Mouse (Mus musculus) heart, embryonic 10.5 days (tissue): ENCODE data around the gene Ndufs7. TPM values are rescaled to one million over a fixed set of nuclear protein-coding genes. Genes with fewer than 3 reads are reported as not detected.
A peak's percentile ranks its signal among the peaks of the same experiment; 100 is the strongest.
"Not testable (repeated sequence)": the region's sequence is repeated elsewhere in the genome, so short reads cannot be mapped to it uniquely, and the experiment has no call there.

Experiments
- DNase-seq: peaks from one replicate; pipeline ENCODE4 v3.0.0-alpha.2; 2017; ENCODE audit warnings: low spot score
- H3K27ac ChIP-seq: fragments of 300-500 bp; sonication (generic); 2 replicates; pipeline ENCODE4 v1.5.1; 2016; ENCODE audit warnings: mild to moderate bottlenecking
- H3K27me3 ChIP-seq: fragments of 300-500 bp; sonication (generic); 2 replicates; pipeline ENCODE4 v1.6.1; 2016; ENCODE audit warnings: mild to moderate bottlenecking; ENCODE audit not compliant: poor library complexity, insufficient read depth, severe bottlenecking
- H3K36me3 ChIP-seq: fragments of 300-500 bp; sonication (generic); 2 replicates; pipeline ENCODE4 v1.6.1; 2016; ENCODE audit warnings: mild to moderate bottlenecking, moderate library complexity
- H3K4me1 ChIP-seq: fragments of 300-500 bp; sonication (generic); 2 replicates; pipeline ENCODE4 v1.6.1; 2016; ENCODE audit warnings: mild to moderate bottlenecking
- H3K4me3 ChIP-seq: fragments of 300-500 bp; sonication (generic); 2 replicates; pipeline ENCODE4 v1.5.1; 2016; ENCODE audit warnings: mild to moderate bottlenecking, moderate library complexity
- H3K9me3 ChIP-seq: fragments of 300-500 bp; sonication (generic); 2 replicates; pipeline ENCODE4 v1.6.1; 2016; ENCODE audit warnings: mild to moderate bottlenecking, moderate library complexity
- WGBS: fragments of 180-500 bp; shearing (Covaris S2); methylation state at CpG from one replicate; pipeline ENCODE4 v1.1.7; 2016; 5-methylcytosine and 5-hydroxymethylcytosine counted together
- polyA plus RNA-seq: library from polyadenylated mRNA; unstranded; fragments of >200 nt; fragmentation: Nextera tagmentation; extraction: Ambion mirVana; gene quantifications from 2 replicates; pipeline ENCODE4 v1.2.1, GENCODE M21; 2016

Gene Ndufs7
- polyA plus RNA-seq, 1 experiment from 2014 or later, result 432 TPM

- WGBS, result 55% methylated on average over 6 of the region's 6 CpGs
- H3K4me1 ChIP-seq, result peaks cover 34% of the 10 kb centered on the region
- H3K9me3 ChIP-seq, result no peaks in the 10 kb centered on the region
- no peak overlapping the region for H3K4me3 ChIP-seq
- no peak overlapping the region for H3K27ac ChIP-seq
- no peak for DNase-seq
- no peaks in the 10 kb centered on the region for H3K27me3 ChIP-seq
- H3K36me3 ChIP-seq, result peaks cover 29% of the 10 kb centered on the region
These were observed 1.1 kb upstream of the Ndufs7 start for GRCm38 (mm10) chr10:80247849-80248248.

GRCm38 (mm10) chr10:80248437-80248836, 484 bp upstream of the Ndufs7 start:
- H3K27me3 ChIP-seq, DNase-seq, H3K27ac ChIP-seq, H3K9me3 ChIP-seq: not testable (repeated sequence)
- Histone ChIP-seq H3K36me3 (peaks cover 28% of the 10 kb centered on the region), H3K4me3 (peak overlapping the region; percentile 87), H3K4me1 (peaks cover 33% of the 10 kb centered on the region)
- 56% methylated on average over 3 of the region's 3 CpGs for WGBS

DNA sequence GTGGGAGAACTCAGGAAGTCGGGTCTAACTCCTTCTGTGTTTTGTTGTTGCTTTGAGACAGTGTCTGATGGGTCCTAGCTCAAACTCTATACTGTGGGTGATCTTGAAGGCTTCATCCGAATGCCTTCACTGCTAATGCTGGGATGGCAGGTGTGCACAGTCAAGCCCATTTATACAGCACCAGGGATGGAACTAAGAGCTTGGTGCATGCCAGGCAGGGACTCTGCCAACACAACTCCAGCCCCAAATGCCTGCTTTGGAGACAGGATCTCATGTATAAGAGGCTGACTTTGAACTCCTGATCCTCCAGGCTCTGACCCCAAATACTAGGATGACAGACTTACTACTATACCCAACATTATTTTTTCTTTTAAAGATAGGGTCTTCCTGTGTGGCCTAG, 1.1 kb downstream of the Ndufs7 start:
- peak overlapping the region; percentile 87 for H3K4me3 ChIP-seq
- H3K9me3 ChIP-seq, result no peaks in the 10 kb centered on the region
- peak overlapping the region; percentile 96 for H3K27ac ChIP-seq
- H3K4me1 ChIP-seq, result peaks cover 33% of the 10 kb centered on the region
- no peaks in the 10 kb centered on the region for H3K27me3 ChIP-seq
- DNase-seq, result no peak
- H3K36me3 ChIP-seq, result peaks cover 31% of the 10 kb centered on the region
- 37% methylated on average over 2 of the region's 2 CpGs for WGBS

DNA sequence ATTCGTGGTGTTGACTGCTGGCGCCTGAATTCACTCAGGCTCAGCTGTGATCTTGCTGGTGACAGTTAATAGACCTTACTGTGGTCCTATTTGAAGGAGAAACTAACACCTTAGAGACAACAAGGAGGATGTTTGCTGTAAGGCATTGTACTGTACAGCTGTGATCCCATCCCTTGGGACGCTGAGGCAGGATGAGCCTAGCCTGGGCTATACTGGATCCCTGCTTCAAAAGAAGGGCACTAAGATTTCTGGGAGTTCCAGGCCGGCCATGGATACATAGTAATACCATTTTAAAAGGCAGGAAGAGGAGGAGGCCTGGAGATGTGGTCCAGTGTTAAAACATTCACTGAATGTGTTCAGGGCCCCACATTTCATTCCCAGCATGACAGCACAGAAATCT, 1.7 kb downstream of the Ndufs7 start:
- peak overlapping the region; percentile 87; the same call in 1 of the 2 replicates for H3K4me3 ChIP-seq
- peaks cover 36% of the 10 kb centered on the region for H3K36me3 ChIP-seq
- no peaks in the 10 kb centered on the region for H3K9me3 ChIP-seq
- DNase-seq, result no peak
- peaks cover 28% of the 10 kb centered on the region for H3K4me1 ChIP-seq
- H3K27me3 ChIP-seq, result no peaks in the 10 kb centered on the region
- WGBS, result 86% methylated on average over 4 of the region's 4 CpGs
- 0 out of 2 replicates have a peak overlapping the region, but pooled peaks have one; percentile 0 for H3K27ac ChIP-seq

DNA sequence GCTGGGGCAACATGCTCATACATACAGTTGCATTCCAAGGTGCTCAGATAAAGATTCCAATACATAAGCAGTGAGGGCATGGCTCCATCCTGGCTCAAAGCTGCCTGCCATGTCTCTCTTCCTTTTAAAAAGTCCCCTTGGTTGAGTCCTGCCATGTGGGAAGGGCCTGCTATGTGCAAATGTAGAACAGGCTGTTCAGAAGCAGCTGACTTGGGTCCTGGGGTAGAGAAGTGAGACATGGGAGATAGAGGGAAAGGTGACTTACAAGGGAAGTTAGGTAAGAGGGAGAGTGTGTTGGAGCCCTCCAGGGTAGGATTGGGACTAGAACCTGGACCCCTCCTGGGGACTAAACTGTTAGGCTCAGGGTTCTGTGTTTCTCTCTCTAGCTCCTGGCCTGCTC, 3.1 kb downstream of the Ndufs7 start:
- H3K36me3 ChIP-seq, result peaks cover 50% of the 10 kb centered on the region
- H3K4me1 ChIP-seq, result peaks cover 29% of the 10 kb centered on the region
- no peak overlapping the region for H3K4me3 ChIP-seq
- H3K9me3 ChIP-seq, result no peaks in the 10 kb centered on the region
- no peak for DNase-seq
- no peak overlapping the region for H3K27ac ChIP-seq
- no peaks in the 10 kb centered on the region for H3K27me3 ChIP-seq

- Histone ChIP-seq H3K4me3 (no peak overlapping the region), H3K4me1 (peaks cover 29% of the 10 kb centered on the region), H3K36me3 (peaks cover 55% of the 10 kb centered on the region), H3K27me3 (no peaks in the 10 kb centered on the region), H3K9me3 (no peaks in the 10 kb centered on the region), H3K27ac (no peak overlapping the region)
- no peak for DNase-seq
- 89% methylated on average over 11 of the region's 11 CpGs for WGBS
These were observed 3.8 kb downstream of the Ndufs7 start for GRCm38 (mm10) chr10:80252493-80253274.

DNA sequence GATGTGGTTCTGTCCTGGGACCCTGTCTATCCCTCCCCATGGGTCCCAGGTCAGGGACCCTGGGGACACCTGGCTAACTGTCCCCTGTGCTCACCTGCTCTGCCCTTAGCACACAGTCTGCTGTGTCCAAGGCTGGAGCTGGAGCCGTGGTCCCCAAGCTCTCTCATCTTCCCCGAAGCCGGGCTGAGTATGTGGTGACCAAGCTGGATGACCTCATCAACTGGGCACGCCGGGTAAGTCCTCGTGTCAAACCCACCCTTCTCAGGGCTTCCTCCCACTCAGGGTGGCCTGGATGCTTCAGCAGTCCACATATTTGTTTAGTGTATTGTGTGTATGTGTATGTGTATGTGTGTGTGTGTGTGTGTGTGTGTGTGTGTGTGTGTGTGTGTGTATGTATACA, 4.6 kb downstream of the Ndufs7 start:
- Histone ChIP-seq H3K4me1 (peaks cover 36% of the 10 kb centered on the region), H3K4me3 (no peak overlapping the region), H3K9me3 (no peaks in the 10 kb centered on the region), H3K36me3 (peaks cover 64% of the 10 kb centered on the region), H3K27me3 (no peaks in the 10 kb centered on the region), H3K27ac (no peak overlapping the region)
- DNase-seq, result no peak
- WGBS, result 90% methylated on average over 6 of the region's 6 CpGs

GRCm38 (mm10) chr10:80254331-80255297, 5.7 kb downstream of the Ndufs7 start:
- H3K9me3 ChIP-seq, result no peaks in the 10 kb centered on the region
- peaks cover 73% of the 10 kb centered on the region for H3K36me3 ChIP-seq
- WGBS, result 94% methylated on average over 26 of the region's 26 CpGs
- H3K27ac ChIP-seq, result no peak overlapping the region
- no peak for DNase-seq
- H3K4me1 ChIP-seq, result peaks cover 47% of the 10 kb centered on the region
- H3K27me3 ChIP-seq, result no peaks in the 10 kb centered on the region
- no peak overlapping the region for H3K4me3 ChIP-seq

- Histone ChIP-seq H3K36me3 (peaks cover 73% of the 10 kb centered on the region), H3K27ac (no peak overlapping the region), H3K4me1 (peaks cover 49% of the 10 kb centered on the region), H3K4me3 (no peak overlapping the region), H3K9me3 (no peaks in the 10 kb centered on the region), H3K27me3 (no peaks in the 10 kb centered on the region)
- 86% methylated on average over 5 of the region's 5 CpGs for WGBS
- no peak for DNase-seq
These were observed 7.1 kb downstream of the Ndufs7 start for GRCm38 (mm10) chr10:80255881-80256535.

GRCm38 (mm10) chr10:80257936-80258335, 9.0 kb downstream of the Ndufs7 start:
- DNase-seq, result no peak
- H3K9me3 ChIP-seq, result no peaks in the 10 kb centered on the region
- H3K27ac ChIP-seq, result no peak overlapping the region
- H3K27me3 ChIP-seq, result no peaks in the 10 kb centered on the region
- peaks cover 63% of the 10 kb centered on the region for H3K36me3 ChIP-seq
- H3K4me3 ChIP-seq, result no peak overlapping the region
- WGBS, result 88% methylated on average over 2 of the region's 2 CpGs
- peaks cover 56% of the 10 kb centered on the region for H3K4me1 ChIP-seq

DNA sequence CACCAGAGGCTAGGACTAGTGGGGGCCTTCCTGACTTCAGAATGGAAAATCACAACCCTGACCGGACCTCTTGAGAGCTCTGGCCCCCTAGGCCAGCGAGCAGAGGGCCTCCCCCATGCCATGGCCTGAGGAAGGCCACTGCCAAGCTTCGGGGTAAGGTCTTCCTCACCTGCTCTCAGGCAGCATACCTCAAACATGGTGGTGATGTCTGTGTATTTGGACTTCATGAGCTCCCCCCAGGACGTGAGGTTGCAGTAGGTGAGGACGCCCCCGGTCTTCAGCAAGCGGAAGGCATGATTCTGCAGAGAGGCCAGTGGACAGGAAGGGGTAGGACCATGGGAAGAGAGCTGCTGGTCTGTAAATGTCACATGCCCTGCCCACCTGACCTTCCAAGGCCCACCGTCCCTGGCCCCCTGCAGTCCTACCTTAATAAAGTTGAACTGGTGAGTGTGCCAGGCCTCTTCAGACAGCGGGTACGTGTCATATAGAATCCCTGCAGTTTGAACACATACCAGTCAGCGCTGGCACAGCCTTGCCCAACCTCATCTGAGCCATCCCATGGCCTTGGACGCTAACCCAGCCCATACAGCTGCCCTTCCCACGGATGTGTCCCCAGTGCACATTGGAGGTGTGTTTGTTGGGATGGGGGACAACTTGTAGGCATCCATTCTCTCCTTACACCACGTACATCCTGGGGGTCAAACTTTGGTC, 10.0 kb downstream of the Ndufs7 start:
- H3K4me3 ChIP-seq, result peak overlapping the region; percentile 71
- peaks cover 57% of the 10 kb centered on the region for H3K4me1 ChIP-seq
- H3K36me3 ChIP-seq, result peaks cover 54% of the 10 kb centered on the region
- H3K27me3 ChIP-seq, result no peaks in the 10 kb centered on the region
- no peaks in the 10 kb centered on the region for H3K9me3 ChIP-seq
- 91% methylated on average over 14 of the region's 14 CpGs for WGBS
- DNase-seq, result no peak
- peak overlapping the region; percentile 92 for H3K27ac ChIP-seq

DNA sequence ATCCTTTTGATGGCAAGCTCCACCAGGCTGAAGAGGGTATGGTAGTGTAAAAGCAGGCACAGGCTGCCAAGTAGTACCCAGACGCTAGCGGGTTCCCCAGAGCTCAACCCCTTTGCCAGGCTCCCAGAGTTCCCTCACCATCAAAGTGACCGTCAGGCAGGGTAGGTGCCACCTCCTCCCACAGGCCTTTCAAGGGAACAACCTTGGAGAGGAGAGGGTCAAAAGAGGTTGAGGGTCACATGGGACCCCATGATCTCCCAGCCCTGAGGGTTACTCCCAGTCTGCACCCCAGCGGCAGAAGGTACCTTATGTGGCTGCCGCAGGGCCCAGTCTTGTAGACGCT, 10.5 kb downstream of the Ndufs7 start:
- H3K9me3 ChIP-seq, result no peaks in the 10 kb centered on the region
- peak overlapping the region; percentile 71 for H3K4me3 ChIP-seq
- WGBS, result 69% methylated on average over 6 of the region's 6 CpGs
- peaks cover 49% of the 10 kb centered on the region for H3K36me3 ChIP-seq
- no peaks in the 10 kb centered on the region for H3K27me3 ChIP-seq
- peaks cover 57% of the 10 kb centered on the region for H3K4me1 ChIP-seq
- peak overlapping the region; percentile 92 for H3K27ac ChIP-seq
- DNase-seq, result no peak
